Mouse (Mus musculus) bone marrow macrophage, adult 2 months (primary cell): ENCODE data around the gene Cldn4. TPM values are rescaled to one million over a fixed set of nuclear protein-coding genes. Genes with fewer than 3 reads are reported as not detected.
"Not testable (repeated sequence)": the region's sequence is repeated elsewhere in the genome, so short reads cannot be mapped to it uniquely, and the experiment has no call there.

Source experiments
- H3K27ac ChIP-seq: 2 replicates; pipeline ENCODE4 v1.5.1; 2012; ENCODE audit warnings: low read depth, low read length; ENCODE audit not compliant: insufficient read depth
- H3K4me1 ChIP-seq: 2 replicates; pipeline ENCODE4 v1.6.1; 2012; ENCODE audit warnings: low read length; ENCODE audit not compliant: control insufficient read depth, insufficient read depth
- H3K4me3 ChIP-seq: 2 replicates; pipeline ENCODE4 v1.5.1; 2012; ENCODE audit warnings: mild to moderate bottlenecking, low read length, moderate library complexity; ENCODE audit not compliant: insufficient read depth
- CTCF ChIP-seq: IDR thresholded peaks from 2 replicates; pipeline ENCODE4 v1.5.1; 2012; ENCODE audit warnings: low read depth, mild to moderate bottlenecking, low read length, moderate library complexity
- POLR2A ChIP-seq: IDR thresholded peaks from 2 replicates; pipeline ENCODE4 v1.6.1; 2012; ENCODE audit warnings: mild to moderate bottlenecking, low read depth, low read length, borderline replicate concordance
- polyA plus RNA-seq: library from polyadenylated mRNA; stranded (reverse); fragments of >200 nt; gene quantifications from 2 replicates; pipeline ENCODE4 v1.2.4, GENCODE M21; 2012; ENCODE audit not compliant: missing spikeins, insufficient read depth, insufficient read length

Gene Cldn4
- polyA plus RNA-seq, 1 experiment, result not detected

GRCm38 (mm10) chr5:134946063-134946856 lies 474 bp downstream of the Cldn4 start:
- TF ChIP-seq CTCF (no peak), POLR2A (no peak)
- Histone ChIP-seq H3K4me1 (peaks cover 13% of the 10 kb centered on the region), H3K4me3 (no peak overlapping the region), H3K27ac (no peak overlapping the region)

- peaks cover 8% of the 10 kb centered on the region for H3K4me1 ChIP-seq
- no peak for TF ChIP-seq POLR2A
- no peak for TF ChIP-seq CTCF
- H3K4me3 ChIP-seq, result no peak overlapping the region
- no peak overlapping the region for H3K27ac ChIP-seq
Measured at GRCm38 (mm10) chr5:134945266-134945959, 1.3 kb downstream of the Cldn4 start.

GRCm38 (mm10) chr5:134944179-134944578 lies 2.6 kb downstream of the Cldn4 start:
- H3K4me3 ChIP-seq, result no peak overlapping the region
- H3K27ac ChIP-seq, result no peak overlapping the region
- H3K4me1 ChIP-seq, result peaks cover 8% of the 10 kb centered on the region
- TF ChIP-seq POLR2A (no peak), CTCF (no peak)

DNA sequence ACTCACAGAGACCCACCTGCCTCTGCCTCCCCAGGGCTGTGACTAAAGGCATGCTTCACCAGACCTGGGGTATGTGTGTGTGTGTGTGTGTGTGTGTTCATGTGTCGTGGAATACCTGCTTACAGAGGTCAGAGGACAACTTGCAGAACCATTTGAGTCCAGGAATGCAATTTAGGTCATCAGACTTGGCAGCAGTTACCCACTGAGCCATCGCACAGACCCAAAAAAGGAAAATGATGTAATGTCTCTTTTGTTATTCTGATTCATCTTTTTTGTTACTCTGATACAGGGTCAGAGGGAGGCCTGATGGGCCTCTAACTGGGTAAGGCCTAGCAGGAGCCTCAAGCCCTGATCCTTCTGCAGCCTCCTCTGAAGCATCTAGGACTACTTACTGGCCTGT lies 4.0 kb downstream of the Cldn4 start:
- Histone ChIP-seq H3K4me3 (no peak overlapping the region), H3K4me1 (peaks cover 8% of the 10 kb centered on the region), H3K27ac (no peak overlapping the region)
- TF ChIP-seq CTCF, result no peak
- TF ChIP-seq POLR2A, result no peak

- no peak overlapping the region for H3K4me3 ChIP-seq
- H3K27ac ChIP-seq, result no peak overlapping the region
- TF ChIP-seq POLR2A, result no peak
- H3K4me1 ChIP-seq, result peaks cover 18% of the 10 kb centered on the region
Measured at GRCm38 (mm10) chr5:134941472-134942209, 5.1 kb downstream of the Cldn4 start.

DNA sequence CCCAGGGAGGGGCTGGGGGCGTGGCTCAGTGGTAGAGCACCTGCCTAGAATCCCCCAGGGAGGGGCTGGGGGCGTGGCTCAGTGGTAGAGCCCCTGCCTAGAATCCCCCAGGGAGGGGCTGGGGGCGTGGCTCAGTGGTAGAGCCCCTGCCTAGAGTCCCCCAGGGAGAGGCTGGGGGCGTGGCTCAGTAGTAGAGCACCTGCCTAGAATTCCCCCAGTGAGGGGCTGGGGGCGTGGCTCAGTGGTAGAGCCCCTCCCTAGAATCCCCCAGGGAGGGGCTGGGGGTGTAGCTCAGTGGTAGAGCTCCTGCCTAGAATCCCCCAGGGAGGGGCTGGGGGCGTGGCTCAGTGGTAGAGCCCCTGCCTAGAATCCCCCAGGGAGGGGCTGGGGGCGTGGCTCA lies 7.2 kb downstream of the Cldn4 start:
- H3K27ac ChIP-seq, H3K4me3 ChIP-seq: not testable (repeated sequence)
- peaks cover 33% of the 10 kb centered on the region for H3K4me1 ChIP-seq

- peaks cover 33% of the 10 kb centered on the region for H3K4me1 ChIP-seq
- H3K4me3 ChIP-seq, result no peak overlapping the region
- no peak overlapping the region for H3K27ac ChIP-seq
- TF ChIP-seq CTCF (no peak), POLR2A (no peak)
Measured at GRCm38 (mm10) chr5:134939069-134939468, 7.7 kb downstream of the Cldn4 start.

- H3K4me3 ChIP-seq, result no peak overlapping the region
- H3K4me1 ChIP-seq, result peaks cover 26% of the 10 kb centered on the region
- peak overlapping the region; percentile 64 for H3K27ac ChIP-seq
- TF ChIP-seq POLR2A (no peak), CTCF (no peak)
Measured at GRCm38 (mm10) chr5:134936626-134937185, 10.0 kb downstream of the Cldn4 start.

DNA sequence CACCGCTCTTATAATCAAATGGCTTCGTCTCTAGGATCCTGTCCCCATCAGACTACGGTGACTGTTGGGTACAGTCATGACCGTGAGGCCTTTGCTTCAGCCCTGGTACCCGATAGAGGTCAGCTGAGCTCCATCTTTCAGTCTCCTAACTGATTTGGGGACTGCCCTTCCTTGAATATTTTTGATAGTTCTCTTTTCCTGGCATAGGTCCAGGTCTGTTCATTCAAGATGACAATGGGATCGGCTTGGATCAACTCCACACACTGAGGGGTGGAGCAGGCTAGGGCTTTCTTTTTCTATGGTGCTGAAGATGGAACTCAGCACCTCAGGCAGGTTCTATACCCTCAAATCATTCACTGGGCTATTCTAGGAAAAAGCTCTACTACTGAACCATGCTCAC lies 10.7 kb downstream of the Cldn4 start:
- Histone ChIP-seq H3K4me3 (no peak overlapping the region), H3K4me1 (peaks cover 32% of the 10 kb centered on the region), H3K27ac (peak overlapping the region; percentile 64)
- TF ChIP-seq CTCF, result no peak
- no peak for TF ChIP-seq POLR2A

DNA sequence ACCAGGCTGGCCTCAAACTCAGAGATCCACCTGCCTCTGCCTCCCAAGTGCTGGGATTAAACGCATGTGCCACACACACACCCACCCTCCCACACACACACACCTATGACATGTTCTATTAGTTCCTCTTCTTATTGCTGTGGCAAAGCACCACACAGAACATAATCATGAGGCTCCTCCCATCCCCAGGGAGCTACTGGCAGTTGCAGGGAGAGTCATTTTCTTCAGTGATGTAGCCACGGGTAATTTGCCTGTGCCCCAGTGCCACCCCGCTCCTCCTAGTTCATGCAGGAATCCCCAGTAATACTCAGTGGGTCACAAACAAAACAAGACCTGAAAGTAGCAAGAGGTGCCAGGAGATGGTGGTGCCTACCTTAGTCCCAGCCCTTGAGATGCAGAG lies 12.1 kb downstream of the Cldn4 start:
- TF ChIP-seq POLR2A (no peak), CTCF (no peak)
- peaks cover 32% of the 10 kb centered on the region for H3K4me1 ChIP-seq

GRCm38 (mm10) chr5:134933686-134934085 lies 13.0 kb downstream of the Cldn4 start:
- not testable (repeated sequence) for H3K27ac ChIP-seq, H3K4me3 ChIP-seq
- H3K4me1 ChIP-seq, result peaks cover 32% of the 10 kb centered on the region

More for the DNA sequence above, 12.1 kb downstream of the Cldn4 start:
- H3K4me3 ChIP-seq, result no peak overlapping the region
- no peak overlapping the region for H3K27ac ChIP-seq
